Mouse (Mus musculus) heart, postnatal 14 days (tissue): Measurements from ENCODE around the gene Dusp12. TPM values are rescaled to one million over a fixed set of nuclear protein-coding genes. Genes with fewer than 3 reads are reported as not detected.

Source experiments
- total RNA-seq, 2 experiments: library from RNA; stranded (reverse); gene quantifications; 2 replicates each; pipeline ENCODE4 v1.2.3; 2021

Gene Dusp12
- total RNA-seq, 2 experiments from 2014 or later: 7.4 TPM

Other genes starting within 250 kb of the Dusp12 start
- gene Olfml2b, start 241.0 kb downstream of the Dusp12 start, total RNA-seq: 10 to 100 TPM; 16.6 to 17.3 TPM
- 10 to 100 TPM; 52.5 to 56.3 TPM for gene Atf6, start 17.8 kb downstream of the Dusp12 start, total RNA-seq
- gene Gm26620, start 475 bp downstream of the Dusp12 start, total RNA-seq: under 1 TPM; 0.48 to 0.56 TPM
- not detected for gene Fcrlb, start 27.4 kb upstream of the Dusp12 start, total RNA-seq
- under 1 TPM; 0.84 to 1.00 TPM for gene Fcrla, start 42.0 kb upstream of the Dusp12 start, total RNA-seq
- gene Fcgr2b, start 91.0 kb upstream of the Dusp12 start, total RNA-seq: 1 to 10 TPM; 5.2 to 6.0 TPM
- gene Fcgr4, start 133.4 kb upstream of the Dusp12 start, total RNA-seq: under 1 TPM; 0.22 to 0.29 TPM
- gene Fcgr3, start 179.4 kb upstream of the Dusp12 start, total RNA-seq: 10 to 100 TPM; 11.8 to 11.9 TPM
- 1 to 10 TPM in 1 of 2 experiments, under 1 TPM in 1; 1.00 to 2.1 TPM for gene Cfap126, start 228.4 kb upstream of the Dusp12 start, total RNA-seq